Mouse (Mus musculus) thymus, postnatal 14 days (tissue): Measurements from ENCODE around the gene Tmem119.

Experiments
- DNase-seq: peaks from one replicate; pipeline ENCODE4 v3.0.0; 2021

Tmem119 gene

GRCm38 (mm10) chr5:113755347-113756030 lies 44.8 kb downstream of the Tmem119 start:
- no peak for DNase-seq

- DNase-seq, result no peak
Measured at GRCm38 (mm10) chr5:113751521-113752157, 48.7 kb downstream of the Tmem119 start.

GRCm38 (mm10) chr5:113748556-113749331 lies 51.6 kb downstream of the Tmem119 start:
- no peak for DNase-seq

- no peak for DNase-seq
Measured at GRCm38 (mm10) chr5:113747629-113748028, 52.7 kb downstream of the Tmem119 start.
